Mouse (Mus musculus) urinary bladder, adult 2 months (tissue): Measurements from ENCODE around the gene Efcab2. TPM values are rescaled to one million over a fixed set of nuclear protein-coding genes. Genes with fewer than 3 reads are reported as not detected.

ENCODE experiments used
- DNase-seq: peaks from one replicate; pipeline ENCODE4 v3.0.0; 2022; ENCODE audit warnings: low spot score
- polyA plus RNA-seq: library from polyadenylated mRNA; depleted of rRNA; stranded (reverse); fragments of >200 nt; gene quantifications from 2 replicates; pipeline ENCODE4 v1.2.3, GENCODE M21; 2012

Gene Efcab2
- polyA plus RNA-seq, 1 experiment, result 1.6 TPM

DNA sequence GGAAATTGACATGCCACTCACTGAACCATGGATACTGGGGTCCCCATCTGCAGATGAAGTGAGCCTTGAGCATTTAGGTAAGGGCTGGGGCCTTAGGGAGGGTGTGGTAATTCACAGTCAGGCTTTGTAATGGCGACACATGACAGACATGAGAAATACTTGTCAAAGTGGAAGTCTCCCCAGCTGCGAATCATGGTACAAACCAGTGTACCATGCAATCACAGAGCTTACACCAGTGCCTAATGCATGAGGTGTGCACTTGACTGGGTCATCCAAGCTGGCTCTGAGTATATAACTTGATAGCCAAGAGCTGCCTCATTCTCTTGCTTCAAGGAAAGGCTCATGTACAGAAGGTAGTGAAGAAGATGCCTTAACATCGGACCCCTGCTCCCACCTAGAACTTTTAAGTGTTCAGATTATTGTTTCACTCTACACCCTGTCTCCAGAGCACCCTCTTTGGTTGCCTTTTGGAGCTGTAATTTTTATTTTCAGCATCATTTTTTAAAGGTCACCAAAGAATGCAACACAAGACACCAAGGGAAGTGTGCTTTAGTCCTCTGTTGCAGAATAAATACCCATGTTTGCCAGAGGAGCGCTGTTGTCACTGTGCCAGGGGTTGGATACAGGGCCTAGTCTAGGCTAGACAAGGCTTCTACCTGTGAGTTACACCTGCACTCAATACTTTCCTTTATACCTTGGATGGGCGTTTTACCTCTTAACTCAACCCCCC is 79.4 kb downstream of the Efcab2 start:
- no peak for DNase-seq

DNA sequence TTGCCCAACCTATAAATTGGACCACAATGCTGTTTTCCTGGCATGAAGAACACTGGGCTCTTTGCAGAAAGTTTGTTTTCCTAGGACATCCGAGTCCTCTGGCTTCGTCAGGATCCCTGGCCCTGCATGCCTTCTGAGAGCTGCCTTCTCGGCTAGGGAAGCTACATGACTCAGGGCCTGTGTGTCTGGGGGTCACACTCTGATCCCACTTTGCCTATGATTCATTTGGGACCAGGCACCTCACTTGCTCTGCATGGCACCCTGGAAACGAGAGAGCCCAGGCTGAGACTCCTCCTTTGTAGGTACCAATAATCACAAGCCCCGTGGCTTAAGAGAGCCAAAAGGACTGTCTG is 80.0 kb downstream of the Efcab2 start:
- no peak for DNase-seq

DNA sequence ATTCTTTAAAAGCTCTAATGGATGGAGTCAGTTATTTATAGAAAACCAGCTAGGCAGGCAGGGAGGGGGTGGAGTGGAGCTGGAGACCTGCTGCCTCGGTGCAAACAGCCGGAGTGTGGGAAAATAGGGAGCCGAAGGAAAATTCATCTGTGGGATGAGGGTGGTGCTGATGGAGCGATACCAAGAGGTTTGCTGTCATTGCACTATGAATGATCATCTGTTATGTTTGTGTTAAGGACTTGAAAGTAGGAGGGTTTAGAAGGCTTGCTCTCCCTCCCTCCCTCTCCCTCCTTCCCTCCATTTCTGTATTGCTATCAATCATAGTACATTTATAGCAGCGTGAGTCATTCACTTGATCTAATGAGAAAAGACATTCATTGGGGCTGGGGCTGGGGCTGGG is 80.9 kb downstream of the Efcab2 start:
- no peak for DNase-seq

GRCm38 (mm10) chr1:178489127-178489526 is 83.2 kb downstream of the Efcab2 start:
- no peak for DNase-seq

GRCm38 (mm10) chr1:178491733-178492132 is 85.8 kb downstream of the Efcab2 start:
- DNase-seq, result no peak

DNA sequence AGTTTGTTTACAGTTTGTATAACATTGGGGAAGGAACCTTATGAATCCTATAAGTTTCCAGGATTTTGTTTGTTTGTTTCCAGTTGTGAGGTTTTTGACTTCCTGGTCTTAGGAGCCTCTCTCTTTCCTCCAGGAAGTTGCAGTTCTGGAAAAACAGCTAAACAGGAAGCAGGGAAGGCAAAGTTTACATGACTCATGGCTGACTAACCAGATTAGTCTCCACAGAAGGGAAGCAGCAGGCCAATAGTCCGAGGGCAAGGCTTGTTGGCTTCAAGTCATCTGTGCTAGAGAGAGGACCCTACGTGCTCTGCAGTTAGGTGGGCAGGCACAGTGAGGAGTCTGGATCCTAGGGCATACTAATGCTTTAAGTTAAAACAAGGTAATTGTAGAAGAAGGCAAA is 86.6 kb downstream of the Efcab2 start:
- DNase-seq, result no peak

DNA sequence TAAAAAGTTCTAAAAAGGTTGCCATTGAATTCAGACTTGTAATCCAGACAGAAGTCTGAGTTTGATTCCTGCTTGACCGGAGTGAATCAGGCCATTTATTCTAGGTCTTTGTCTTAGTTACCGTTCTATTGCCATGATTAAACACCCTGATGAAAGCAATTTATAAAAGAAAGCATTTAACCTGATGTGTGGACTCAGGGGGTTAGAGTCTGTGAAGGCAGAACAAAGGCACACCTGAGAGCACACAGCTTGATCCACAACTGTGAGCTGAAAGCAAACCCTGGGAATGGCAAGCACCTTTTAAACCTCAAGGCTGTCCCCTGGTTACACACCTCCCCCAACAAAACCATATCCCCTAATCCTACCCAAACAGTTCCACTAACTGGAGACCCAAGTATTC is 90.3 kb downstream of the Efcab2 start:
- DNase-seq, result no peak

DNA sequence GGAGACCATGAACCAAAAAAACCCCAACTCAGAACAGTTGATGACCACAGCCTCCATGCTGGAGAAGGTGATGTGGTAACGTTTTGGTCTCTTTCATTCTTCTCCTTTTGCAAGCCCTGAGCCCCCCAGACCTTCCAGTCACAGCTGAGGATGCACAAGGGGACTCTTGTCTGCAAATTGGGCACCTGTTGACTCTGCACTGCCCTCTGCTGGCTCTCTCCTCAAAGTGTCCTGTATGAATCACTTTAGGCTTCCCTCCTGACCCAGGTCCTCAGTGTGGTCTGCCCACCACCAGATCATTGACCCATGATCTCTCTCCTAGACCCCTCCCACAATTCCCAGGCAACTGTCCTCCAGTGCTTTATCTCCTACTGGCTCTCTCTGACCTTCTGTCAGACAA is 91.0 kb downstream of the Efcab2 start:
- DNase-seq, result no peak

- no peak for DNase-seq
These were observed 101.1 kb downstream of the Efcab2 start for GRCm38 (mm10) chr1:178506938-178507337.

DNA sequence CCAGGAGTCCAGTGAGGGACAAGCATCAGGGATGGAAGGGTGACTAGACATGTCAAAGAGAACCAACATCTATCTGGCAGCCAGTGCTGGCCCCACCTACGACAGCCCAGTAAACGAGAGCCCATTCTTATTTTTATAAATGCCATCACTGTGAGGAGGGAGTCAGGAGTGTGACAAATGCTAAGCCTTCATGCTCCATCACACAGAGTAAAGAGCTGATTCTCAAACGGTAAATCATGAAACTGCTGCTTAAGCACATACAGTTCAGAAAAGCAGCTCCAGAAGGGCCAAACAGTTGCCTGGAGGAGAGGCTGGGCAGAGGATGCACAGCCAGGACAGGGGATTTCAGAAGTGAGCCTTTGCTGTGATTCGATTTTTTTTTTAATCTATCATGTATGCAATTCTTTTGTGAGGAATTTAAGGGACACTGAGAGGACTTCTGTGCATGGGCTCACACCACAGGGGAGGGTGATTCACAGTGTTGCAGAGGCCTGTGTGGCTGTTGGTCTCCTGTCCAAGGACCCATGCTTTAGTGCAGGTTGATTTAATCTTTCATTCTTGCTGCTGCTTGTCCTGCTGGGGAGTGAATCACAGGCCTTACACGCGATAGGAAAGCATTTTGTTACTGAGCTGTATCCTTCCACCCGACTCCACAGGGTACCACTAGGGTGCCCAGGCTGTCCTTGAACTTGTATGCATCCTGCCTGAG is 106.6 kb downstream of the Efcab2 start:
- no peak for DNase-seq

GRCm38 (mm10) chr1:178513954-178514353 is 108.1 kb downstream of the Efcab2 start:
- DNase-seq, result no peak

DNA sequence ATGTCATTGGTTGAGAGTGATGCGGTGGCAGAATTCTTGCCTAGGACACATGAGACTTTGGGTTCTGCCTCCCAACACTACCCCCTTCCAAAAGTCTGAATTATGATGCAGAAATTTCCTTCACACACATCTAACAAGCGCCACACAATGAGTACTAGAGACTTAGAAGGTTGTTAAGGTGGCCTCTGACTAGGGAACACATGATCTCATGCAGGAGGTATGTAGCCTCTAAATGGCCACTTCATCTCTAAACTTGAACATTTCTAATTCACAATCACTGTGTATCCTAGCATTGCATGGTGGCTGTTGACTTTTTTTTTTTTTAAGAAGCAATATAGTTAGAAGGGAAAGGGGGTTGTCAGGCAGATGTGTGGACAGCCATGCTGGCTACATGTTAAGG is 110.0 kb downstream of the Efcab2 start:
- no peak for DNase-seq

DNA sequence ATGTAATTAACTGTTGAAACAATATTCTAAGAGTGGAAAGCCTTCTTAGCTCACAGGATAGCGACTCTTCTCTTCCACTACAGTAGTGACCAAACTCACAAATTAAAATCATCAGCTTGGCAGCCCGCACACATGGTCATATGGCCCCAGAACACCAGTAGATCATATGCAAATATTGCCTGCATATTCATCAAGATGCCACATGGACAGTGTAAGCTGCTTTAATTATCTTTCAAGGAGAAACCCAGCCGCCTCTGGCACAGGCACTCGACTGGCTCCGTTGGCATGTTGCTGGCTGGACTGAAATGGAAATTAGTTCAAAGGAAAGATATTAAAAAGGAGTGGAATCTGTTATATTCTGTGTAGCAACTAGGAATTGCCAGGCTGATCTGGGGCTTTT is 116.5 kb downstream of the Efcab2 start:
- no peak for DNase-seq

GRCm38 (mm10) chr1:178523152-178523551 is 117.3 kb downstream of the Efcab2 start:
- no peak for DNase-seq

- DNase-seq, result peak; percentile 49
These were observed 121.3 kb downstream of the Efcab2 start for GRCm38 (mm10) chr1:178527185-178527546.

DNA sequence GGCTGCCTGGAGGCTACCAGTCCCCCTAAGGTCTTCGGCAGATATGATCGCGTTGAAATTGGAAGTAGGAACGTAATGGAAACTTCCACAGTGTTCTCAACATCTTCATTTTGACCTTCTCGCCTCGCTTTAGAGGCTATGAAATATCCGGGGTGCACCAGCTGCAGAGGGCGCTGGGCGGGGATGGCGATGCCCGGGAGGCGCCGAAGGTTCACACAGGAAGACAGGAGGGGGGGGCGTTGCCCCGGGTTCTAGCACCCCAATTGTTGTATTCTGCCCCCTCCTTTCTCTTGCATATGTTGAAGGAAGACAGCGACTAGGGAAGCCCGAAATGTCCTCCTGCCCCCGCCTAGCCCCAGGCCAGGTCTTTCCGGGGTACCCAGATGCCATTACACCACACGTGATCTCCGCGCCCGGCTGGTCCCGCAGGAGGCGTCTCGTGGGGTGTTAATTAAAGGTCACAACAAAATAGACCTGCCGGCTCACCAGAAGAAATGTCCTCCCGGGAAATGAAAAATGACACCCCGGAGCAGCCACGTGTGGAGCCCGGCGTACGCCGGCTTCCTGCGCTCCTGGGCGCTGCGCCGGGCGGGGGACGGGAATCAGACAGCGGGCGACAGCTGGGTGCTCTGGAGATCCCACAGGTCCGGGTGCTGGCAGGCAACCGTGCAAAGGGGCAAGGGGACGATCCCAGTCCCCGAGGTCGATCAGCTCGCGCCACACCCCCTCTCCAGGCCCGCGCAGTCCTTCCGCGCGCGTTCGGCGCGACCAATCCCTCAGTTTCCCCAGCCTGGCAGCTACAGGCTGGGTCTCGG is 121.9 kb downstream of the Efcab2 start:
- peak; percentile 44 for DNase-seq

- DNase-seq, result peak; percentile 47
These were observed 122.8 kb downstream of the Efcab2 start, which contains the start of gene Kif26b for GRCm38 (mm10) chr1:178528431-178529351. Kif26b (plus strand) TSS chr1:178529125.

GRCm38 (mm10) chr1:178529512-178530300 is 123.8 kb downstream of the Efcab2 start:
- DNase-seq, result peak; percentile 23

- DNase-seq, result peak; percentile 82
These were observed 124.6 kb downstream of the Efcab2 start for GRCm38 (mm10) chr1:178530301-178531078.
